Mouse (Mus musculus) testis, adult 2 months (tissue): Measurements from ENCODE around the gene Insrr.

Source experiments
- CTCF ChIP-seq: fragments of 200-500 bp; IDR thresholded peaks from 2 replicates; pipeline ENCODE4 v1.5.1; 2012; ENCODE audit warnings: low read depth, mild to moderate bottlenecking, inconsistent platforms, low read length, moderate library complexity; ENCODE audit not compliant: control insufficient read depth, insufficient read depth, insufficient replicate concordance
- POLR2A ChIP-seq: fragments of 200-500 bp; IDR thresholded peaks from 2 replicates; pipeline ENCODE4 v1.6.1; 2012; ENCODE audit warnings: low read depth, mild to moderate bottlenecking, inconsistent platforms, low read length, moderate library complexity; ENCODE audit not compliant: control insufficient read depth

GRCm38 (mm10) chr3:87812873-87813272, 16.1 kb downstream of the Insrr start:
- TF ChIP-seq POLR2A: no peak
- no peak for TF ChIP-seq CTCF
